Mouse (Mus musculus): ENCODE measurements around the gene Atp2b1.
A peak's percentile ranks its signal among the peaks of the same experiment; 100 is the strongest.

Gene Atp2b1

DNA sequence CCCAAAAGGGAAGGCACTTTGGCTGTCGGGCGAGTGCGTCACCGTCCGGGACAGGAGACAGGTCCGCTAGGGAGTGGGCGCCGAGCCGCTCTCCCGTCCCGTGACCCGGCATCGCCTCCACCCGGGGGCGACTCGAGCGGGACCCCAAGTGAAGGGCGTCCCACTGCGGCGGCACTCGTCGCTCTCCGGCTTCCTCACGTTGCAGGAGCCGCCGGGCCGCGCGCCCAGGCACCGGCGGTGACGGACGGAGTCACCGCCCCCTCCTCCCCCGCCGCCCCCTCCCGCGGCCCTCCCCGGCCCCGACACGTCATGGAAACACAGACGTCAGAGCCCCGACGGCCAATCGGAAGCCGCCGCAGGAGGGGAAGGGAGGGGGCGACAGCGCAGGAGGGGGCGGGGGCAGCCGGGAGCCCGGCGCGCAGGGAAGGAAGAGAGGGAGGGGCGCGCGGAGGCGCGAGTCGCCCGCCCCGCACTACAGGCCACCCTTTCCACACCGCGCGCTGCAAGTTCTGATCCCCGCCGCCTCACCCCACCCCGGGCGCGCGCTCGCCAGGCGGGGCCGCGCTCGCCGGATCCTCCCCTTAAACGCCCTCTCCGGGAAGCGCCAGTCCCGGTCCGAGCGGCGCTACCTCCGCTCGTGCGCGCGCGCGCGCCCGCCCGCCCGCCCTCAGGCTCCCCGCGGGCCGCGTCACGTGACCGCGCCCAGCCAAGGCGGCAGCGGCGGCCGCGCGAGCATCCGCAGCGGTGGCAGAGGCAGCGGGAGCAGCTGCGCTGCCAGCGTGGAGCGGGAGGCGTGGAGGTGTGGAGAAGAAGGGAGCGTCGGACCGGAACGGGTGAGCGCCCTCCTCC lies at the start of gene Atp2b1:
Atp2b1 (plus strand) TSS at position 446 of the 849 bp plus-strand sequence.
- peak; percentile 98 for DNase-seq

DNA sequence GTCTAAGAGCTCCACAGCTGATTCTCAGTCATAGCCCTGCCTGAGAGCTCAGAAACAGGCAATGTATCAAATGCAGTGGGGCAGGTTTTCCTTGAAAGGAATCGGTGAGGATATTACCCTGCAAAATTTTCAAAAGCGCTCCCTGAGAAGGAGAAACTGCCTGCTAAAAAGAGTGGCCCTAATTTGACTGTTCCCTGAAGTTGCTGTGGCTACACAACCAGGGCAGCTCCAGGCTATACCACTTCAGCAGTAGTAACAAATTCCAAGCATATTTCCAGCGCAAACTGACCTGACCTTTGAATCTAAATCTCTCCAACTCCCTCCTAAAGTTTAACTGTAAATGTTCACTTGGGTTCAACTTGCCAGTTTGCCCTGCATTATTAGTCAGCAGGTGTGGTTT lies 49.4 kb upstream of the Atp2b1 start:
- no peak for DNase-seq

DNA sequence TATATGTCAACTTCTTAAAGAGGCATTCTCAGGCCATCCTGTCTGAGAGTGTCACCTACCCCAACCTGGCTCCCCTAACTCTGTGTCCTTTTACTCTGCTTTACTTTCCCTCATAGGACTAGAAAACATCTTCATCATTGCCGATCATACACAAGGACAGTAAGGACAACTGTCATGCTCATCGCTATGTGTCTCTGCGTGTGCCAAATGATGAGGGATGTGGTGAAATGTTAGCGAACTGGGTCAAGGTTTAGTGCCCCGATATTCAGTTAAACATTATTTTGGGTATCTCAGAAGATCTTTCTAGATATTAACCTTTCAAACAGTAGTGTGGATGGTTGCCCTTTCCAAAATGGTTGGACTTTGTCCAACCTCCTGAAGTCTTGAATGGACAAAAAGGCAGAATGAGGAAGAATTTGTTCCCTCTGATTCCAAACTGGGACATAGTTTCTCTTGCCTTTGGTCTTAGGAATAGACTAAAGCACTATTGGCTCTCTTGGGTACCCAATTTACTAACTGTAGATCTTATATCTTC lies 47.3 kb upstream of the Atp2b1 start:
- DNase-seq, result no peak

DNA sequence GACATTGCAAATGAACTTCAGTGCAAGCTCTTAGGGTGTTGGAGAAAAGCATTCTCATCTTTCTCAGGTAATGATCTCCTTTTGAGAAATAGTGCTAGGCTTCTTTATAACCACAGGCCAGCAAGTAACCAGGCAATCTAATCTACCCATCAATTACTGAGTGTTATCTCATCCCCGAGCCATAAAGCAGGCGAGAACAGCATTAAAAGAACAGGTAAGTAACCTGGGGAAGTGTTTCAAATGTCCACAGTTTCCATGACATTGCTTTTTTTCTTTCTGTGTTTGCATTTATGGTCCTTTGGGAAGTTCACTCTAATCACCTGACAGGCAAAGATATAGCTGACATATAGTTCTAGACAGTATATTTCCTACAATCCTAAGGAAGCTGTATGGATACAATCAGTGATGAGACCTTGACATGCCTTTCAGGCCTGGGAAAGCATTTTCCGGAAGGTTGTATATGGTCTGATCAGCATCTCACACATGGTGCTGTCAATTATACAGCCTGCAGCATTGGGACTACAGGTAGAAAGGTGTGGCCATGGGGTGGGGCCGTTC lies 45.8 kb upstream of the Atp2b1 start:
- no peak for DNase-seq

DNA sequence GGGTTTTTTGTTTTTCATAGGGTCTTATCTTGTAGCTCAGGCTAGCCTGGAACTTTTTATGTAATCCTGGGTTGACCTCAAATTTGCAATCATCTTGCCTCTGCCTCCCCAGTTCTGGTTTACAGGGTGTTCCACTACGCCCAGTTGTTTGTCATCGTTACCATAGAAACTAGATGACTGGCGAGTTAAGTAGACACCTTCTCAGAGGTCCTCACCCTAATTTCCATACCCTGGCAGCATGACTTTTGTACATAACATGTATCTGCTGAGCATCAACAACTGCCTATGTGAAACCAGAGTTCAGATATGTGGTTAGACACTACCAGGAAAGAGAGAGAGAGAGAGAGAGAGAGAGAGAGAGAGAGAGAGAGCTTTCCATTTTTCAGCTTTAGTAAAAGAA lies 36.4 kb upstream of the Atp2b1 start:
- DNase-seq, result no peak

DNA sequence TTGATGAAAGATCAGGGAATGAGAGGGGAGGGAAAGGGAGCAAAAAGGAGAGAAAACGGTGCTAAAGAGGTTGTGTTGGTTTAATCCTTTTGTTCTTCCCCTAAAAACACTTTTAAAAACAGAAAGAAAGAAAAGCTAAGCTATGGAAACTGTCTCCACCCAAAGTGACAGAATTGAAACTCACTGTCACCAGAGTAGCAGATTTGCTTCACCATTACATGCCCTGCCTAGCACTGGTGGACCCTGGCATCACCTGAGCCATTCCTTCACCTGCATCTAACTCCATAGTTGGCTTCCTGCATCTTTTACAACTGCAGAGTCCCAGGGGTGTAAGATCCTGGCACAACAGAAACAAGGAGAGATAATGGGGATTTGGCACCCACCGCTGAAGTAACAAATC lies 35.6 kb upstream of the Atp2b1 start:
- no peak for DNase-seq

DNA sequence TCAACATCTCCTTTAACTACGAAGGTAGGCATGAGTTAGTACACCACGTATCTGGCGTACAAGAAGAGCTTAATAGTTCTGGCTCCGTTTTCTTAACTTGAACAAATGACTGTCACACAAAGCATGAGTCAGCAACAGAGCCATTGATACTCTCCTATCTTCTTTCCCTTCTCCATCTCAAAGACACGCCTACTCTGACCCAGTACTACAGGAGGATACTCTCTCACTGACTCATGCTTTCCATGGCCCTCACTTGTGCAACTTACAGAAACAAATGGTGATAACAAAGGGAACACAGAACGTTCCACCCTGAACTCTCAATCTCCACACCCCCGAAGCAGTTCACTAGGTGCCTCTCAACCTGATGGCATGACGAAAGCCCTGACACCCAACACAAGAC lies 34.1 kb upstream of the Atp2b1 start:
- DNase-seq, result no peak

DNA sequence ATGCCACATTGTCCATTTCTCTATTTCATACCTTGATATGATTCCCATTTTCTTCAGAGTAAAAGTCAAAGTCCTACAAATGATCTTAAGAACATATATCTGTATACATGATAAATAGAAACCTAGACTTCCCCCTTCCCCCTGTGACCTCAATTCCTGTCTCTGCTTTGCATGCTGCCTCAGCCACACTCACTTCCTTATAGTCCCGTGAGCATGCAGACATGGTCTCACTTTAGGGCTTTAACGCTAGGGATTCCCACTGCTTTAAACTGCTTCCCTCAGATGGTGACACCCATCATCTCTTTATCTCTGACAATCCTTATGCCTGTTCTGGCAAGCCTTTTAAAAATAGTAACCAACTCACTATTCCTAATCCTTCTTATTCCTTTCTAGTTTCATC lies 33.5 kb upstream of the Atp2b1 start:
- DNase-seq, result no peak

DNA sequence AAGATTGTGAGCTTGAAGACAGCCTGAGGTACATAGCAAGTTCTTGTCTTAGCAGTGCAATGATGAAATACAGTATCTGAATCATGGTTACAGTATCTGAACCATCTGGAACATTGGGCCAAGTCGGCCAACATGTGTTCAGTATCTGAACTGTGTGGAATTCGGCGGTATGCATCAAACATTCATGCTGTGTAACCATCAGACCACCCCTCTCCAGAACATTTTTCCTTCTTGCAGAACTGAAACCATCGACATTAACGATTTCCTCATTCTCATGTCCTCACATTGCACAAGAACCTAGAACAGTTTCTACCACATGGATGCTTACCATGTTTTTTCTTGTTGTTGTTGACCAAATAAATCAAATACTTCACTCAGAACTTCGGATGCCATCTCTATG lies 32.7 kb upstream of the Atp2b1 start:
- DNase-seq, result no peak

DNA sequence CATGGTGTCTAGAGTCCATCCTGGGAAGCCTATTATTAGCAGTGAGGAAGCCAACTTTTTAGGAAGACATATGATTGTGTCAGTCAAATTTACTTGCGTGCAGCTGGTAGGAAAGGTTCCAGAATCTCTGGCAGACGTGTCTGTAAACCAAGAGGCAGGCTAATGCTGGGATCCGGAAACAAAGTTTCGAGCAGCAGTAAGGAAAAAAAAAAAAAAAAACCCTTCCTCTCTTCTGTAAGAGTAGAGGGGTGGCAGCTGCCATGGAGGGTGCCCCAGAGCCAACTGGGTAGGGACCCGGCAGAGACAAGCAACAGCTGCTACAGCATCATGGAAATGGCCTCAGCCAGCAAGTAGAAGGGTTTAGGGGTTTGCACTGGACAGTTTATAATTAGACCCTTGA lies 31.6 kb upstream of the Atp2b1 start:
- DNase-seq, result peak in 1 of 2 experiments; percentile 5

DNA sequence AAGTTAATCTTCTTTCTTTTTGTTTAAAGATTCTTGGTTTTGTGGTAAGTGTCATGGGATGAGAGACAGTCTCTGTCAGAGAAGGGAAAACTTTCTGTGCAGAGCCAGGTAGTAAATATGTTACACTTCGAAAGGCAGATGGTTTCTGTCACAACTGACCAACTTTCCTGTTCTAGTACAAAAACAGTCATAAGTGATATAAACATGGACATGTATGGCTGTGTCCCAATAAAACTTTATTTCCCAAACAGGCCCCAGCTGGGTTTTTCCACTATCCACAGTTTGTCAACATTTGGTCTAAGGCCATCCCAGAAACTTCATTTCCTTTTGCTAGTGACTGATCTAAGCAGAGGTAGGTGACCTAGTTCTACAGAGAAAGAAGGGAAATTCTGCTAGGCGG lies 29.8 kb upstream of the Atp2b1 start:
- DNase-seq, result no peak

DNA sequence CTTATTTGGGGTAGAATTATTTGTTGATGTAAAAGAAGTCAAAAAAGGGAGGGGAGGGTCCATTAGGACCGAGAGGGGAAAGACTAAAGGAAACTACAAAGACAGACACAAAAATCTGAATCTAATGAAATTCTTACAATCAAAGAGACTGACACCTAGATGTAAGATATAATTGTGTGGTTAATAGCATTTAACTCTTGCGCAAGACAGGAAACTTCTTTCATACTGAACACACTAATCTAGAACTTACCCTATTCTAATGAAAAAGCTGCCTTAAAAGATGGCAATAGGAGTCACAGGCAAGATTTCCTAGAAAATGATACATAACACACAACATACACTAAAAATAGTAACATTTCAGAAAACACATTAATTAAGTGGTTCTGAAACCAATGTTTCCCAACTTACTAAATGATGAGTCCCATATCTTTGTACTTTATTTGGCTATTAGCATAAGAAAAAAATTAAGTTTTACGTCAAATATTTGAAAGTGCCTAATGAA lies 27.4 kb upstream of the Atp2b1 start:
- DNase-seq, result no peak

DNA sequence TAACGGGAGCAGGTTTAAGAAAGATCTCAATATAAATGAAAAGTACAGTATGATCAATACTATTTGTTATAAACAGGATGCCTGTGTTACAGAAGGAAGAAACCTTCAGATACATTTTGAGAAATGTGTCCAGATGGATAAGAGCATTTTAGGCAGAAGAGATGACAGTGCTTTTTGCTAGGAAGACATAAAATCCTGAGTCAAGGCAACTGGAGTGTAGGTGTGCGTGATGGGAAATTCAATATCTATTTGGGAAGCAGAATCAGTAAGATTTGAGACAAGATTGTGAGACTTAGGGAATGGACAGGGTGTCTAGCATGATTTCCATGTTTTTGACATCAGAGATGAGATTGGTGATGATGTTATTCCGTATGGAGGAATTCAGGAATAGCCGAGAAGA lies 22.8 kb upstream of the Atp2b1 start:
- DNase-seq, result no peak

DNA sequence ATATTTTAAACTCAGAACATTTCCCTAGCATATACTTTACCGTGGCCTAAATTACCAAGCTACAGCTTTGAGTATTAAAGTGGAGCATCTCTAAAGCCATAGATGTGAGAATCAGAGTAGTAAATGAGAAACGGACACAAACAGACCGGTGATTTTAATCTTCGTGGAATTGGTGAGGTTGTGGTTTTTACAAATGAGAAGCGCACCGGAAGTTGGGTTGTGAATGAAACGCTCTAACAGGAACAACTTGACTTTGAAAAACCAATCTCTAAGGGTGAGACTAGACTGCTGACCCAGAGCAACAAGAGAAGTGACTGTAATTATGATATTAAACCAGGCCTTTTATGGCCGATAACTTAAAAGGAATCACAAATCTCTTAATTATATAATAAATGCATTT lies 16.7 kb upstream of the Atp2b1 start:
- no peak for DNase-seq

DNA sequence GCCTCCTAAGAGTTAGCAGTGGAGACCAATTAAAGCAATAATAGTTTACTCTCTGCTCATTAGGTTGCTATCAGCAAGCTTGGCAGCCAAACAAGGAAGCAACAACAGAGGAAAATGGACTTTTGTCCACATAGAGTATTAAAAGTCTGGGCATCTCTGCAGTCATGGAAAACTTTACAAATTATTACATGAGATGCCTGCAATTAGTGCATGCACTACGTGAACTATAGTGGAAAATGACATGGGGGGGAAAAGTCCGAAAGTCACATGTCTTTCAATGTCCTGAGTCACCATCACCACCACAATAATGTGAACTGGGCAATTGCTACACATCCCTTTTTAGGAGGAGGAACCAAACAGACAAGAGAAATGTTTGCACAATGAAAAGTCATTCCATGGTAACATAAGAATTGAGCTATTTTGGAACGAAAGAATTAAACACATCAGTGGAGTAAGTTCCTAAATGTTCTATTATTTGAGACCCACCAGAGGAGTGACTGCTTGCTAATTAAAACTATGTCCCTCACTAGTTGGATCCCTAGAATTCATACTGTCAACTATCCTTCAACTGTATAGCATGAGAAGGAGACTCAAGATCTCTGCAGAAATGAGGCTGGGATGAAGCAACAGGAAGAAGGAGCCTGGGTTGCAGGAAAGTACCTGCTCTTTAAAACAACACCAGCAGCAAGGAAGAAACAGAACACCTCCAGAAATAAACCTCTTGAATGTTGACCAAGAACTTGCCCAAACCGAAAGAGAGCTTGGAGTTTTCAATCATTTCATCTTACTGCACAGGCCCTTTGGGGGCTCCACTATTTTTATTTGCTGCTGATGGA lies 16.1 kb upstream of the Atp2b1 start:
- DNase-seq, result no peak

DNA sequence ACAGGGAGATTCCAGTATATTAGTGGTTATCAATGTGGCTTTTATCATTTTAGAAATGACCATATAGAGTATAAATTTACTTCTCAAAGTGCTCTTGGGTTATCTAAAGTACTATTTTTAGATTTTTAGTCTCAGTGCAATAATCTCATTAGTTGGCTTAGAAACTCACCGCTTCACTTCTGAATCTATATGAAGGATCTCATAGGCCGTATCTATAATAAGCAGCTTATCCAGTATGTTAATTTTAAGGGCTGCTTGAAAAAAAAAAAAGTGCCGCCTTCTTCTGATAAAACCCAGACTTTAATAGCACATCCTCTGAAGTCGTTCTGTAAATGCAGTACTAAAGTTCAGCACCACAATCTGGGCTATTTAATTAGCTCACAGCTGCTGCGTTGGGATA lies 12.7 kb upstream of the Atp2b1 start:
- no peak for DNase-seq

DNA sequence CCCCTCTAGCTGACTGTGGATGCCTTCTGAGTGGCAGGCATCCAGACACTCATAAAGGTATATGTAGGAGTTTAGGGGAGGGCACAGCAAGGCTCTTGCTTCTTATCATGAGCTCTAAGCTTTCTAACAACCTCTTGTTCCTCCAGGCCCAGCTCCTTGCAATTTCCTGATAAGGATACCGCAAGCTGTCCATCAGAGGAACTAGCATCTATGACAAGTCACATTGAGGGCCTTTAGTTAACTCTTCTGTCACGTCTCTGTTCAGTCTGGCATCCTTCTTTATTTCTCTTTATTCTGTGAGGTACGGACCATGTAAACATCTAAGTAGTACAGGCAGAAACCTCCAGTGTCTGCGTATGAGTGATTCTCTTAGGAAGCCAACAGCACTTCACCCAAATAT lies 8.2 kb upstream of the Atp2b1 start:
- no peak for DNase-seq

DNA sequence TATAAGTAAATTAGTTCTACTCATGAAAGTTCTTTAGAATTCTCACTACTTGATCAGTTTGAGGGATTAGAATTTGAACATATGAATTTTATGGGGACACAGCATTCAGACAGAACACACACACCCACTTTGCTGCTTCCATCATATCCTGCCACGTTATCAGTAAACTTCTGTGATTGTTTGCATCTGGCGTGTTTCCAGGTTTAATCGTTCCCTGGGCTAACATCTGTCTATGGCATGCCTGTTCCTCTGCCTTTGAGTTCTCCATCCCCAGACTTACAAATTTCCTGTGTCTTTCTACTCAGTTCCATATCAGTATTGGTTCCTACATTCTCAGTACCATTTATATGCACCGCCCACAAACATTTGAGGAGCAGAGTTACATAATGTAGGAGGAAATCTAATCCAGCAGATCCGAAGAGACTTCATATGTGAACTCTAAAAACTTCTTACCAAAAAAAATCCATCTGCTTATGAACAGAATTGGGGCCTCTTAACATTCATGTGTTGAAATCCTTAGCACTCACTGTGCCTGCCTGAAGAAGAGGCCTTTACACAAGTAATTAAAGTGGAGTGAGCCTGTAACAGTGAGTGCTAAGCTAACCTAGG lies 7.2 kb upstream of the Atp2b1 start:
- DNase-seq, result no peak

DNA sequence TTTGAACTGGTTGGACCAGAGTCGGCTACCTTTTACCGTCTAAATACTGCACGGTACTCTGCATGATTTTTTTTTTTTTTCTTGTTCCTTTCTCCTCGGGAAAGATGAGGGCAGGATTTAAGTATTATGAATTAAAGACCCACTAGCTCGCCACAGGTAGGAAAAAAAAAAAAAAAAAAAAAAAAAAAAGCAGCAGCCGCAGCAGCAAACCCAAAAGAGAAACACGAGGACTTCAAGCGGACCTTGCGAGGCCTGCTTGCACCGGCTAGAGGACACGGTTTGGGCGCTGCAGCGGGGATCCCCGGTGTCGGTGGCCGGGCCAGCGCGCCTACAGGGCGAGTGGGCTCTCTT lies 621 bp upstream of the Atp2b1 start:
- no peak for DNase-seq

DNA sequence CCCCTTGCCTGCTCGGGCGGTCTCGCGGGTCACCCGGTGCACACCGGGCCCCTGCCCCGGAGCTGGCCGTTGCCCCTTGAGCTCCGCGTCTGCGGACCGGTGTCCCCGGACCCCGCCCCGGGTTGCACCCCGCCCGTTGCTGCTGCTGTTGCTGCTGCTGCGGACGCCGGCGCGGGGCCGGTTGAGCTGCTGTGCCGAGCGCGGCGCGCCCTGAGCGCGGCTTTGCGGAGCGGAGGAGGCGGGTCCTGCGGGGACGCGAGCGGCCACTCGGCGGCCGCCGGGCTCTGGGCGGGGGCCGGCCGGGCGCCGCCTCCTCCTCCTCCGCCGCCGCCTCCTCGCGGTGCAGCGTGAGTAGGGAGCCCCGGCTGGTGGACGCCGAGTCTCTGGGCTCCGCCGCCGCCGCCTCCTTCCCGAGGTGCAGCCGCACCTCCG lies 620 bp downstream of the Atp2b1 start:
- DNase-seq, result peak; percentile 91

DNA sequence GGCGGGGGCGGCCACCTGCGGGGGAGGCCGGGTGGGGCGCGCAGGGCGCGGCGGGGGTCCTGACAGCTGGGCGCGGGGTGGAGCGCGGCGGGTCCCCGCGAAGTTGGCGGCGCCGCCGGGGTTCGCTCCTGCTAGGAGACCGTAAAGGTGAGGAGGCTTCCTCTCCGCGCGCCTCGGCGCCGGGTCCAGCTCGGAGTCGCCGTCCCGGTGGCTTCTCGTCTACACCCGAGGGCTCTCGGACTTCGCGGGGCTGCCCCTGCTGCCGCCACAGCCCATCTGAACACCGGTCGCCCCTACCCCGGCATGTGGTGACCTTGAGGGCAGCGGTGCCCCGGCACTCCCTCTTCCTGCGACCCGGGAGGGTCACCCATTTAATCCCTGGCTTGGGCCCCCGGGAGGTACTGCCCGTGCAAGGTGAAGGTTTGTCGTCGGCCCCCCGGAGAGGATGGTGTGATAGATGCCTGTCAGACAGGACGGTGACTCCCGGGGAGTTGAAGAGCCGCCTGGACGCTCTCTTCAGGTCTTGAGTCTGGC lies 1.3 kb downstream of the Atp2b1 start:
- peak; percentile 72 to 74 for DNase-seq

DNA sequence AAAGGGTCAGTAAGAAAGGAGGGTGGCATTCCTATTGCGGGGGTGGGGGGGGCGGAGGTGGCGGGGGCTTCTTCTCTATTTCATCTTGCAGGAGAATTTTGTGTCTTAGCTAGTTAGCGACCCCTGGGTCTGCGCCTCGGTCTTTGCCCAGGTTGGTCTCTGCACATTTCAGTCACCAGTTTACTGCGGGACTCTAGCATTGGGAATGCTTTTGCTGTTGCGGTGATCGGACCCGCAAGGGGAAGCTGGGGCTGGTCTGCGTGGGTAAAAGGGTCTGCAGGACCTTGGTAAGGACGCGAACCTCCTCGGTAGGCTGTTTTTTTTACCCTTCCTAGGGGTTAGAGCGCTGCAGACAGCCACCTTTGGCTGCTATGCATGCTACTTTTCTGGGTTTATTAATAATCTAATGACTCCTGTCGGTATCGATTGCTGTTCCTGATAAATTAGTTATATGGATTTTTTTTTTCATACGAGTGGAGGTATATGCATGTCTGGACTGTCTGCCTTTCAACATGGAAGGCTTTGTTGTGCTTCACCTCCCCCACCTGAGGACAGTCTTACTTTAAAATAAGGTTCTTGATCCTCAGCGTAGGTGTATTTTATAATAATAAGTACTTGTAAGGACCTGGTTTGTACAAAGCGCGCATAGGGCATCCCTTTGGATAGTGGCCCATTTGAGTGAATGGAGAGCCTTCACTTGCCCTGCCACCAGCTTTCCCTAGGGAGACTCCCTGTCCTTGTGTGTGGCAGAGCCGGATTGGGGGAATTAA lies 2.0 kb downstream of the Atp2b1 start:
- DNase-seq, result peak; percentile 60 to 67
